Mouse (Mus musculus) G1E-ER4 (cell line): ENCODE measurements around the gene Vmn2r108. TPM values are rescaled to one million over a fixed set of nuclear protein-coding genes. Genes with fewer than 3 reads are reported as not detected.

ENCODE experiments used
- GATA1 ChIP-seq: IDR thresholded peaks from one replicate; pipeline ENCODE4 v1.8.0; 2012; ENCODE audit warnings: low read length, inconsistent platforms
- polyA plus RNA-seq: library from polyadenylated mRNA; stranded (reverse); fragments of >175 nt; gene quantifications from 2 replicates; pipeline ENCODE4 v1.2.3, GENCODE M21; 2012

Gene Vmn2r108
- not detected in 2 replicates for polyA plus RNA-seq

- no peak for TF ChIP-seq GATA1
Observed at GRCm38 (mm10) chr17:20481231-20481630, at the start of gene Vmn2r108. Gene Vmn2r108 (minus strand): TSS chr17:20481331.

DNA sequence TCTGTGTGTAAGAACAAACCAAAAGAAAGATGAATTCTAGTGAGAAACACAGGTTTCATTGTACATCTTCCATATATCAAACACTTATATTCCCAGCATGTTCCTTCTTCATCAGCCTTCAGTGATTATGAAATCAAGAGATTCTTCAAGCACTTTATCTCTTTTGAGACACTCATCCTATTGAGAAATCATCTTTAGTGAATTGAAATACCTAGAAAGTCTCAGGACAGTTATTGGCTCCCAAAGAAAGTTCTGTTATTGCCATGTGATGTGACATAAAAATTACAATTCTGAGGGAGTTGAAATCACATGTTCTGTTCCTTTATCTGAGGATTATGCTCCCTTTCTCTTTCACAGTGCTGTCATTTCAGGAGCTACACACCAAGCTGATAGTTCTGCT, 16.7 kb upstream of the Vmn2r108 start, which contains the start of gene Vmn1r225:
Vmn1r225 (plus strand) TSS at position 301 of the 400 bp plus-strand sequence.
- TF ChIP-seq GATA1, result no peak

- TF ChIP-seq GATA1, result no peak
Observed at GRCm38 (mm10) chr17:20473311-20473710, 7.8 kb downstream of the Vmn2r108 start.

- no peak for TF ChIP-seq GATA1
Observed at GRCm38 (mm10) chr17:20439263-20439662, 41.9 kb downstream of the Vmn2r108 start.

- no peak for TF ChIP-seq GATA1
Observed at GRCm38 (mm10) chr17:20413846-20414245, 67.3 kb downstream of the Vmn2r108 start, which contains the start of gene Vmn1r224. Gene Vmn1r224 (plus strand): TSS chr17:20414146.

Other genes starting within 250 kb of the Vmn2r108 start
- gene Vmn2r105, start 246.3 kb downstream of the Vmn2r108 start, polyA plus RNA-seq, result not detected in 2 replicates
- gene Vmn2r106, start 195.8 kb downstream of the Vmn2r108 start, polyA plus RNA-seq, result not detected in 2 replicates
- gene Vmn2r107, start 136.1 kb downstream of the Vmn2r108 start, polyA plus RNA-seq, result not detected in 2 replicates
- not detected in 2 replicates for gene Vmn1r224, start 67.2 kb downstream of the Vmn2r108 start, polyA plus RNA-seq
- not detected in 2 replicates for gene Vmn1r225, start 16.8 kb upstream of the Vmn2r108 start, polyA plus RNA-seq
- gene Vmn2r109, start 83.4 kb upstream of the Vmn2r108 start, polyA plus RNA-seq, result not detected in 2 replicates
- gene Vmn2r110, start 115.1 kb upstream of the Vmn2r108 start, polyA plus RNA-seq, result not detected in 2 replicates
- gene Fpr-rs3, start 143.5 kb upstream of the Vmn2r108 start, polyA plus RNA-seq, result not detected in 2 replicates
- not detected in 2 replicates for gene Vmn1r226, start 201.5 kb upstream of the Vmn2r108 start, polyA plus RNA-seq
- gene Vmn1r227, start 248.5 kb upstream of the Vmn2r108 start, polyA plus RNA-seq, result not detected in 2 replicates